Mouse (Mus musculus): ENCODE data around the gene Gm49339. TPM values are rescaled to one million over a fixed set of nuclear protein-coding genes. Genes with fewer than 3 reads are reported as not detected.
A peak's percentile ranks its signal among the peaks of the same experiment; 100 is the strongest.

The Gm49339 gene
- polyA plus RNA-seq, 1 experiment from 2014 or later = 2.3 TPM

GRCm38 (mm10) chr10:51526090-51526489, 45.7 kb downstream of the Gm49339 start:
- peak; percentile 28; the same call in 1 of the 2 replicates for ATAC-seq (ENCODE audit: insufficient read depth)
- Histone ChIP-seq H3K4me2 (no peak overlapping the region), H3K27ac (replicated peaks) (no peak overlapping the region), H3K36me3 (replicated peaks) (no peaks in the 10 kb centered on the region), H3K9ac (no peak overlapping the region), H3K4me3 (replicated peaks) (no peak overlapping the region), H3K27me3 (no peaks in the 10 kb centered on the region), H3K4me1 (replicated peaks) (peaks cover 4% of the 10 kb centered on the region), H3K9me3 (replicated peaks) (no peaks in the 10 kb centered on the region)
- WGBS (ENCODE audit: insufficient replicate concordance) = 41% methylated on average over 7 of the region's 7 CpGs

GRCm38 (mm10) chr10:51526633-51527032, 46.2 kb downstream of the Gm49339 start:
- no peak for ATAC-seq (ENCODE audit: insufficient read depth)
- no peaks in the 10 kb centered on the region for H3K36me3 ChIP-seq (replicated peaks)
- no peaks in the 10 kb centered on the region for H3K9me3 ChIP-seq (replicated peaks)
- no peaks in the 10 kb centered on the region for H3K27me3 ChIP-seq
- H3K4me3 ChIP-seq (replicated peaks) = peak overlapping the region; percentile 22; the same call in 1 of the 2 replicates
- H3K4me1 ChIP-seq (replicated peaks) = peaks cover 4% of the 10 kb centered on the region
- no peak overlapping the region for H3K4me2 ChIP-seq
- 69% methylated on average over 4 of the region's 4 CpGs for WGBS (ENCODE audit: insufficient replicate concordance)
- no peak overlapping the region for H3K9ac ChIP-seq
- H3K27ac ChIP-seq (replicated peaks) = no peak overlapping the region

- H3K4me2 ChIP-seq = no peak overlapping the region
These were observed 48.5 kb downstream of the Gm49339 start for GRCm38 (mm10) chr10:51528840-51529434.

GRCm38 (mm10) chr10:51529497-51529896, 49.1 kb downstream of the Gm49339 start:
- Histone ChIP-seq H3K4me1 (replicated peaks) (peaks cover 4% of the 10 kb centered on the region), H3K9ac (no peak overlapping the region), H3K9me3 (replicated peaks) (no peaks in the 10 kb centered on the region), H3K36me3 (replicated peaks) (no peaks in the 10 kb centered on the region), H3K27ac (replicated peaks) (no peak overlapping the region), H3K4me2 (no peak overlapping the region), H3K27me3 (no peaks in the 10 kb centered on the region), H3K4me3 (replicated peaks) (no peak overlapping the region)
- WGBS (ENCODE audit: insufficient replicate concordance) = 17% methylated on average over 3 of the region's 3 CpGs
- ATAC-seq (ENCODE audit: insufficient read depth) = no peak

More at GRCm38 (mm10) chr10:51528840-51529434, 48.5 kb downstream of the Gm49339 start:
- no peak for ATAC-seq (ENCODE audit: insufficient read depth)
- Histone ChIP-seq H3K9ac (no peak overlapping the region), H3K36me3 (replicated peaks) (no peaks in the 10 kb centered on the region), H3K4me3 (replicated peaks) (no peak overlapping the region), H3K9me3 (replicated peaks) (no peaks in the 10 kb centered on the region), H3K27me3 (no peaks in the 10 kb centered on the region), H3K27ac (replicated peaks) (no peak overlapping the region), H3K4me1 (replicated peaks) (peaks cover 4% of the 10 kb centered on the region)
- WGBS (ENCODE audit: insufficient replicate concordance) = 10% methylated on average over 8 of the region's 8 CpGs

- Histone ChIP-seq H3K9me3 (replicated peaks) (no peaks in the 10 kb centered on the region), H3K4me2 (no peak overlapping the region), H3K27ac (replicated peaks) (no peak overlapping the region), H3K9ac (no peak overlapping the region), H3K27me3 (no peaks in the 10 kb centered on the region), H3K4me1 (replicated peaks) (peaks cover 4% of the 10 kb centered on the region), H3K4me3 (replicated peaks) (no peak overlapping the region), H3K36me3 (replicated peaks) (no peaks in the 10 kb centered on the region)
- ATAC-seq (ENCODE audit: insufficient read depth) = no peak
- WGBS (ENCODE audit: insufficient replicate concordance) = 61% methylated on average over 7 of the region's 7 CpGs
These were observed 50.4 kb downstream of the Gm49339 start for GRCm38 (mm10) chr10:51530813-51531212.

Other genes with a start within 250 kb of the Gm49339 start
- 1.5 TPM in 2 replicates for gene Lilr4b, start within 50 bp of the Gm49339 start, polyA plus RNA-seq (2015; fragmentation: Nextera tagmentation; extraction: Ambion mirVana)
- gene Lilrb4a, start 10.3 kb downstream of the Gm49339 start, polyA plus RNA-seq (2015; fragmentation: Nextera tagmentation; extraction: Ambion mirVana) = 4.6 and 4.8 TPM in 2 replicates
- gene Fam162b, start 109.9 kb downstream of the Gm49339 start, polyA plus RNA-seq (2015; fragmentation: Nextera tagmentation; extraction: Ambion mirVana) = not detected in 2 replicates
- gene Gprc6a, start 150.8 kb downstream of the Gm49339 start, polyA plus RNA-seq (2015; fragmentation: Nextera tagmentation; extraction: Ambion mirVana) = 0.06 and 0.12 TPM in 2 replicates
- gene Rfx6, start 197.1 kb downstream of the Gm49339 start, polyA plus RNA-seq (2015; fragmentation: Nextera tagmentation; extraction: Ambion mirVana) = not detected in 2 replicates

All from liver, embryonic 15.5 days (tissue).